Mouse (Mus musculus): ENCODE measurements around the gene Smco3. TPM values are rescaled to one million over a fixed set of nuclear protein-coding genes. Genes with fewer than 3 reads are reported as not detected.

The Smco3 gene
- polyA plus RNA-seq (2012), result not detected in 2 replicates

GRCm38 (mm10) chr6:136835352-136835751, at the start of gene Smco3:
Gene Smco3, minus strand, starts transcription at chr6:136835452.

GRCm38 (mm10) chr6:136875670-136876069, 40.4 kb upstream of the Smco3 start, which contains the start of gene Mgp:
Gene Mgp, minus strand, starts transcription at chr6:136875823.

GRCm38 (mm10) chr6:136857186-136857872, 22.1 kb upstream of the Smco3 start, which contains the start of gene Art4:
Gene Art4, minus strand, starts transcription at chr6:136857733.

GRCm38 (mm10) chr6:136827881-136828561, 7.2 kb downstream of the Smco3 start, which contains the start of gene Wbp11:
Gene Wbp11, minus strand, starts transcription at chr6:136828233.

DNA sequence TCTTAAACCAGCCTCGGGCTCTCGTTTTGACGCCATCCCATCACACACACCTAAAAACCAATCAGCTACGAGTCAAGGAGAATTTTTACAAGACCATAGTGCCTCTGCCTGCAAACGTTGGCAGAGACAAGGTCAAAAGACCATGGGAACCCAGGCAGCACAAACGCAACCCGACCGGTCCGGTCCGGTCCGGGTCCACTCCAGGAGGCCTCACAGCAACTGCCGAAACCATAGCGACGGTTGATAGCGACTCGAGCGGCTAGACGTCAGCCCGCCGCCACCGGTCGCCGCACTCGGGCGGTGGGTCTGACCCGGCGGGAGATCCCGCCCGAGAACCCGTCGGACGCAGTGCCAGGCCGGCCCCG, 7.8 kb downstream of the Smco3 start, which contains the start of gene BC049715:
TSS of gene BC049715 (plus strand) at position 111 of the 365 bp plus-strand sequence.

DNA sequence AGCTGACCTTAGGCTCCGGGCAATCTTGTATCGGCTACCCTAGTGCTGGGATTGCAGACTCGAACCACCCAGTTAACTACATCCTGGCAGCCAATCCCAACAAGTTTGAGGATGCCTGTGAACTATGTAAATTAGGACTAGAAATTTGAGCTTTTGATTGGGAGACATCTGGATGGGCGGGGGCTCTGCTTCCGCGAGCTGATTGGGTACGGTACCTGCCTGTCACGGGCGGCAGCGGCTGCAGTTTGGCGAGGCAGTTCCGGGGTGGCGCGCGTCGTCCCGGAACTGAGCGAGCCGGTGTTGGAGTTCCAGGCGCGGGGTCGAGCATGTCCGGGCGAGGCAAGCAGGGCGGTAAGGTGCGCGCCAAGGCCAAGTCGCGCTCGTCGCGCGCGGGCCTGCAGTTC, 27.2 kb downstream of the Smco3 start, which contains the start of gene H2afj:
TSS of gene H2afj (plus strand) at position 231 of the 404 bp plus-strand sequence.

GRCm38 (mm10) chr6:136803739-136804633, 31.3 kb downstream of the Smco3 start, which contains the start of gene Hist4h4:
Gene Hist4h4, minus strand, starts transcription at chr6:136804415.

GRCm38 (mm10) chr6:136781377-136781986, 53.8 kb downstream of the Smco3 start, which contains the start of gene Gucy2c:
Gene Gucy2c, minus strand, starts transcription at chr6:136781765.

Other genes with a start within 250 kb of the Smco3 start
- 19.4 and 21.6 TPM in 2 replicates for gene Plbd1, start 173.5 kb downstream of the Smco3 start, polyA plus RNA-seq (2012)
- not detected in 2 replicates for gene Gucy2c, start 53.7 kb downstream of the Smco3 start, polyA plus RNA-seq (2012)
- gene Hist4h4, start 31.0 kb downstream of the Smco3 start, polyA plus RNA-seq (2012), result 0.93 and 1.2 TPM in 2 replicates
- 545 and 575 TPM in 2 replicates for gene H2afj, start 27.2 kb downstream of the Smco3 start, polyA plus RNA-seq (2012)
- gene BC049715, start 7.8 kb downstream of the Smco3 start, polyA plus RNA-seq (2012), result 2.3 and 4.9 TPM in 2 replicates
- 221 and 222 TPM in 2 replicates for gene Wbp11, start 7.2 kb downstream of the Smco3 start, polyA plus RNA-seq (2012)
- gene Art4, start 22.3 kb upstream of the Smco3 start, polyA plus RNA-seq (2012), result 1.3 and 1.8 TPM in 2 replicates
- gene Mgp, start 40.4 kb upstream of the Smco3 start, polyA plus RNA-seq (2012), result not detected in 2 replicates
- gene Erp27, start 86.7 kb upstream of the Smco3 start, polyA plus RNA-seq (2012), result not detected in 2 replicates
- gene Pde6h, start 88.4 kb upstream of the Smco3 start, polyA plus RNA-seq (2012), result 0.02 and 0.12 TPM in 2 replicates
- 228 and 280 TPM in 2 replicates for gene Arhgdib, start 106.4 kb upstream of the Smco3 start, polyA plus RNA-seq (2012)

Measured in megakaryocyte-erythroid progenitor cell, adult 5 weeks (primary cell).